Comparison of ENCODE assay signal across 19 mouse cellular contexts in genomic region chr1:12583012-12583411, GRCm38 (mm10).
"Had no signal": no experiment of that assay in that cellular context is flagged by ENCODE, and none has a peak within 500 bp of the region (broad histone marks: within the 10 kb centered on the region; RNA-seq: fewer than 3 reads in every experiment).

No protein-coding gene starts in this region.

- H3K4me3 ChIP-seq: midbrain, embryonic 10.5 days; midbrain, embryonic 12.5 days; myocyte; neural tube, embryonic 13.5 days; neural tube, embryonic 15.5 days had no signal

- H3K9me3 ChIP-seq: midbrain, embryonic 10.5 days; midbrain, embryonic 12.5 days; neural tube, embryonic 13.5 days; neural tube, embryonic 15.5 days had no signal

- ATAC-seq: midbrain, embryonic 16.5 days had no signal

- H3K9ac ChIP-seq: lung, embryonic 14.5 days; midbrain, embryonic 12.5 days; neural tube, embryonic 13.5 days; neural tube, embryonic 15.5 days had no signal

- H3K4me1 ChIP-seq: neural tube, embryonic 13.5 days; neural tube, embryonic 15.5 days had no signal

- H3K27me3 ChIP-seq: midbrain, embryonic 12.5 days; neural tube, embryonic 13.5 days; neural tube, embryonic 15.5 days had no signal

- DNase-seq: lung, adult 18-20 months; lung, embryonic 14.5 days; lung, postnatal 10 days; lung, postnatal 4 days; midbrain, embryonic 14.5 days; retina, postnatal 1 day; right cerebral cortex, adult 18-20 months; right cerebral cortex, postnatal 25 days; right cerebral cortex, postnatal 4 days; spleen, adult 18-20 months; thymus, adult 18-20 months; thymus, postnatal 14 days; thymus, postnatal 36 days had no signal

- H3K27ac ChIP-seq: midbrain, embryonic 10.5 days; midbrain, embryonic 12.5 days; neural tube, embryonic 13.5 days; neural tube, embryonic 15.5 days had no signal

- H3K36me3 ChIP-seq: midbrain, embryonic 10.5 days; midbrain, embryonic 12.5 days; neural tube, embryonic 13.5 days; neural tube, embryonic 15.5 days had no signal

- H3K4me2 ChIP-seq: lung, embryonic 14.5 days; midbrain, embryonic 12.5 days; neural tube, embryonic 13.5 days; neural tube, embryonic 15.5 days had no signal
